Mouse (Mus musculus): ENCODE data around the gene Esr2.

Gene Esr2

DNA sequence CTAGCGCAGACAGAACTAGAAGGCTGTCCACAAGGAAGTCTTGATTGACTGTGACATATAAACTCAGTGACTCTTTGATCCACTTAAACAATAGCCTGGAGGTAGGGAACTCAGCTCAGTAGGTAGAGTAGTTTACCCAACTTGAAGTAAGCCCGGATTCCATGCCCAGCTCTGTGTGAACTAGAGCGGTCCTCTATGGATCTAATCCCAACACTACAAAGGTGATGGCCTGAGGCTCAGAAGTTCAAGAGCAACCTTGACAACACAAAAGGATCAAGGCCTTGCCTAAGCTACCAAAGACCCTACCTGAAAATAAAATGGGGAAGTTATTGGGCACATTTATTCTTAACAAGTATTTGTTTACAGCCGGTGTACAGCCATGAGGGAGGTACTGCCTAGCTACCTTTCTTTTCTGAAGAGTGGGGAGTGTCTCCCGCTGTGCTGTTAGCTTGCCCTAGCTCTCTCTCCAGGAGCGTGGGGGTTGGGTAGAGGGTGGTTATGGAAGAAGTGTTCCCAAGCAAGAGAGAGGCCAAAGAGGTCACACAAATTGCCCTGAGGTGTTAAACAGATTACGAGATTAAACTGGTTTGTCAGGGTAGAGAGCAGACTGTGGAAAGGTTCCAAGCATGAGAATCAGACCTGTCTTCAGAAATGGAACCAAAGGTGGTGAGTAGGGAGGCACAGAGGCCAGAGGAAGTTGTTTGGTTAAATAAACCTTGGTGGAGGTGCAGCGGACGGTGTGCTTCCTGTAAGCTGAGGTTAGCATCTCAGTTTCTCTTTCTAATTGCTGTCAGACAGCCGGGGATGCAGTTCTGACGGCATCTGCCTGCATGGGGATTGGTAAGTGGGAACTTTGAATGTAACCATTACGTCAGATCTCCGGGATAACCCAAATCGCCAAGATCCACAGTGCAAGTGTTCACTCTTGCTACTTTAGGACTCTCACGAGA is 90.8 kb downstream of the Esr2 start:
- DNase-seq (ENCODE audit: low spot score in 2 of 2) = peak; percentile 48 to 54

DNA sequence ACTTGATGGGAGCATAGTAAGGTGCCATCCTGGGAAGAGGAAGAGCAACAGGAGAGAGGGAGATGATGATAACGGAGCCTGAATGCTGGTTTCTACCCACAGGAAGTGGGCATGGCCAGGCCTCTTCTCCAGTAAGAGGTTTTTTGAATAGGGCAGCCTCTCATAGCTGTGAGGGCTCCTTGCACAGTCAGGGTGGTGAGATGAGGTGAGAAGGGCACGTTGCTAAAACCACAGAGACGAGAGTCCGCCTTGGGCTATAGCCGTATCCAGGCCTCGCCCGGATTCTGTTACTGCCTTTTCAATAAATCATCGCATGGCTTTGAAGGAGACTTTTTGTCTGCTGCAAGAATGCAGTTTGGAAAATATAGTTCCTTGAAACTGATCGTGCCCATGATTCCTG is 92.0 kb downstream of the Esr2 start:
- peak; percentile 44 to 58 for DNase-seq (ENCODE audit: low spot score in 2 of 2)

DNA sequence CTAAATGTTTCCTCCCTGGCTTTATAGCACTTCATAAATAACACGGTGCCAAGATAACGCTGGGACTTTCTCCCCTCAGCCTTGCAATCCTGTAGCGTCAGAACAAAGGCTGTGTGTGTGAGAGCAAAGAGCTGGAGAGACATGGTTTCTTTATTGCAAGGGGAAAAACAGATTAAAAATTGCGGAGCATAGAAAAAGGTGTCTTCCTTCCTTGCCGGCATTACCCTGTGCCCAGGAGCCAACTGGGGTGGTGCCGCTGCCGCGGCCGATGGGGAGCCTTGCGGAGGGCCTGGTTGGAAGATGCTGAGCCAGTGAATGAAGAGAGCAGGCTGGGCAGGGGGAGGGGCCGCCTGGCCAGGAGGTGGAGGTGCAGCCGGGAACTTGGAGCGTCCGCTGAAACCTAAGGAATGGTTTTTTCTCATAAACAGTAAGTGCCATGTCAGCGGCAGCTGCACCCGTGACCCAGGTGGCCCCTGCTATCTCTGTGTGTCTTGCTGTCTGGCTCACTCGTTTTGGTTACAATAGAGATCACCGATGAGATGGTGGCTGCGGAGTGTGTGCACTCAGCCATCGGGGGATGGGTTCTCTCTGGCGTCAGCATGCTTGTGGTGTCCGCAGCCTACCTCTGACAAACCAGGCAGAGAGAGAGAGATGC is 95.4 kb downstream of the Esr2 start:
- no peak for DNase-seq (ENCODE audit: low spot score in 2 of 2)

- DNase-seq (ENCODE audit: low spot score in 2 of 2) = no peak
Measured at GRCm38 (mm10) chr12:76080876-76081556, 96.0 kb downstream of the Esr2 start.

- no peak for DNase-seq (ENCODE audit: low spot score in 2 of 2)
Measured at GRCm38 (mm10) chr12:76073981-76074380, 103.1 kb downstream of the Esr2 start.

GRCm38 (mm10) chr12:76073066-76073826 is 103.8 kb downstream of the Esr2 start:
- no peak for DNase-seq (ENCODE audit: low spot score in 2 of 2)

DNA sequence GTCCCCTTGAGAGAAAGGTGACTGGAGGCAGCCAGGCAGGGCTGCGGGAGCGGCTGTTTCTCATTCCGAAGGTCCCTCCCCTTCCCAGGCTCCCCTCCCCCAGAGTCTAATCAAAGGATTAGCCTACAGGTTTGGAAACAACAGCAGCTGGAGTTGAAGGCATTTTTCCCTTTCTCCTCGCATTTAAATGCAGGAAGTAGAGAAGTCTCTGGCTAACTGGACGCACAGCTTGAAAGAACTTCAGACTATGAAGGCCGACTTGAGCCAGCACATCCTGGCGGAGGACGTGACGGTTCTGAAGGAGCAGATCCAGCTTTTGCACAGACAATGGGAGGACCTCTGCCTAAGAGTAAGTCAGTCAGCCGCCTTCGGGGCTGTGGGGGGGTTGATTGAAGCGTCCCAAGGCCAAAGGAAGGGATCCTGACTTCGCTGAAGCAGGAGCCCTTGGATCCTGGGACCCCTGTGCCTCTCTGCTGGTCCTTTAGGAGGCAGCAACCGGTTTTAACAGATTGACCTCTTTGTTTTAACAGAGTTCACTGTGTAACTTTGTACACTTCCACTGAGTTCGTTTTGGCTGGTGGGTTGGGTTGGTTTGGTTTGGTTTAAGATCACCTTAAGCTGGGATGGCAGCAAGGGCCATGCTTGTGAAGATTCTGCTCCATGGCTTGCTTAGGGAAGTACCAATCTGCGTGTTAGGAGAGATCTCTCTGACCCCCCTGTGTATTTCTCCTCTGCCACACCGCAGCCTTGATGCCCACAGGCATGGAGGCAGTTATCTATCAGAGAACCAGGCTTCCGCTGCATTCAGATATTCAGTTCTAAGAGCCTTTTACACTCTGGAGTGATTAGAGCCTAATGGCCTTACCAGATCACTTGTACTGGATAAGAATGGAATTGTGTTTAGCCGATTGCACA is 104.9 kb downstream of the Esr2 start:
- no peak for DNase-seq (ENCODE audit: low spot score in 2 of 2)
